Mouse (Mus musculus): ENCODE results near the gene Gm10037.

Gm10037 gene

DNA sequence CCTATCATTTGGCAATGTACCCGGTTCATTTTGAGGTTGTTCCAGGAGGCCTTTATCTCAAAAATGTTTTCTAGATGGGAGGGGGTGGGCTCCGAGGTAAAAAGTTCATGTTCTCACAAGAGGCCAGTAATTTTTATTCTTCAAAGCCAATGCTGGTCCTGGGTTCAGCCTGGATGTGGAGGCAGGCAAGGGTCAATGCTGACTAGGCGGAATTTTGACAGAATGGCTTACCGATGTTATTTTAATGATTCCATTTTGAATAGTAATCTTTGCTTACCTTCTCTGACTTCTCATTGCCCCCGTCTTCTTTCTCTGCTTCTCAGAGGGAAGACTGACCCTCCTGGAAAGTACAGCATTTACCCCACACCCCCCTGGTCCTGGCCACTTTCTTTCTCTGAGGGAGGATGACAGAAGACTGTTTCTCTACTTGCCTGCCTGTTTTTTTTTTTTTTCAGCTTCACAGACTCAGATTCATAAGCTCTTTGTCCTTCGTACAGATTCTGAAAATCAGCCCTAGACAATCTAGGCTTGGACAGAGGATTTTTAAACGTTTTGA, 45.9 kb downstream of the Gm10037 start:
- no peak for DNase-seq (ENCODE audit: low spot score)

DNA sequence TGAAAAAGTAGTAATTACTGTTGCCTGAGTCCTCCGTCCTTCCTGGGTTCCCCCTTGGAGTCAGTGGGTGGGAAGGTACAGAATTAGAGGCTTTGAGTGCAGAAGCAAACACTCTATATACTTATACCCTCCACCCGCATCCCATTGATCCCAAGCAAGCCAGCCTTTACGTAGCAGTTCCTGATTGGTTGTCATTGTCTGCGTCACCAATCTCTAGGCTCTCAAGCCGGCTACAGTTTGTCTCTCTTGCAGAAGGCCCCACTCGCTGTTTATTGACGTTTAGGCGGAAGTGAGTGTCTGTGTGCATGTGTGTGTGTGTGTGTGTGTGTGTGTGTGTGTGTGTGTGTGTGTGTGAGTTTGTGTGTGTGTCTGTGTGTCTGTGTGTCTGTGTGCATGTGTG, 53.1 kb downstream of the Gm10037 start:
- DNase-seq (ENCODE audit: low spot score) = no peak

Data from yolk sac, embryonic 10.5 days (tissue).